Mouse (Mus musculus): ENCODE measurements around the gene Tipin. TPM values are rescaled to one million over a fixed set of nuclear protein-coding genes. Genes with fewer than 3 reads are reported as not detected.

The Tipin gene
- 88.3 and 90.3 TPM in 2 replicates for polyA plus RNA-seq (2015; fragmentation: Nextera tagmentation; extraction: Ambion mirVana)

DNA sequence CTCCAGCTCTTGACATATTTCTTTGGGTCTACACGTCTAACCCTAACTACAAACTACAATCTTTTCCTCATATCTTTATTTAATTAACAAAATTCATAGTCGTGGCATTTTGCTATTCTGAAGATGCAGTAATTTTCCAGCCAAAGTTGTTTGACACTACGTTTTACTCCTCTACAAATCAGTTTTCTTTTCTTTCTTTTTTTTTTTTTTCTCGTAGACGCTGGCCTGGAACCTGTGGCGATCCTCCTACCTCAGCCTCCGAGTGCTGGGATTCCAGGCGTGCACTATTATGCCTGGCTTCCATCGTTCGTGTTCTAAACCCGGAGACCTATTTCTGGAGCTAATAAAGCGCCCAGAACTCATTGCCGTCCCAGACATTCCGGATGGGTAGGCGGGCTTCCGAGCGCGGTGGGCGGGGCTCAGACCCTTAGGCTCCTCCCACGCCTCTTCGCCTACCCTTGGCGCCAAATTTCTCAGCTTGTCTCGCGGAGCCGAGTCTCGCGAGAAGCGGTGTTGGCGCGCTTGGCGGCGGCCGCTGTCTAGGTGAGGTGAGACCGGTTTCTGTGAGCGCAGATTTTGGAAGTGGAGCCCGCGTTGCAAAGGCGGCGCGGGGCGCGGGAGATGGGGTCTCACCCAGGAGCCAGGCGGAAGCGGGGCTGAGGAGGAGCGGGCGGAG, at the start of gene Tipin:
Gene Tipin, plus strand, starts transcription at position 477 of the 676 bp plus-strand sequence.
- H3K36me3 ChIP-seq = no peaks in the 10 kb centered on the region
- no peaks in the 10 kb centered on the region for H3K9me3 ChIP-seq
- no peaks in the 10 kb centered on the region for H3K27me3 ChIP-seq
- peak within 1 kb of the TSS; percentile 90 for H3K9ac ChIP-seq
- peak within 1 kb of the TSS; percentile 81 for H3K4me3 ChIP-seq
- peak within 1 kb of the TSS; percentile 67 for H3K4me2 ChIP-seq
- H3K27ac ChIP-seq = peak within 1 kb of the TSS; percentile 87
- H3K4me1 ChIP-seq (replicated peaks) = peaks cover 9% of the 10 kb centered on the region
- ATAC-seq (ENCODE audit: low FRiP score) = peak; percentile 96
- 3% methylated on average over 46 of the region's 46 CpGs for whole genome bisulfite sequencing

DNA sequence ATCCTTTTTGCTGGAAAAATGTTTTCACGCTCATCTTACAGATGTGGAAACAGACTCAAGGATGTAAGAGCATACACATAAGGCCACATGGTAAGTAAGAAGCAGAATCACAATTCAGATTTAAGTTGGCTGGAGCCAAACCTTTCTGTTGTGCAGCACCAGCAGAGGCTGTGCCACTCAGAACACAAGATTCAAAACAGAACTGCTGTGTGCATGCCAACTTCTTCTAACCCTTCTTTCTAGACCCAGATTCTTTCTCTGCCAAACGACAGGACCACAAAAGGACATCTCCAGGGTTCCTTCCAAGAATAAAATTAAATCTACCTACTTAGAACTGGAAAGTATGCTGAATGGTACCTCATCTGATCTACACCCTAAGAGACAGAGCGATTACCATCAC, 49.7 kb upstream of the Tipin start:
- H3K4me2 ChIP-seq = no peak overlapping the region
- peaks cover 50% of the 10 kb centered on the region for H3K4me1 ChIP-seq (replicated peaks)
- no peak for ATAC-seq (ENCODE audit: low FRiP score)
- H3K27me3 ChIP-seq = no peaks in the 10 kb centered on the region
- WGBS = 81% methylated on average over 3 of the region's 3 CpGs
- H3K9ac ChIP-seq = no peak overlapping the region
- H3K4me3 ChIP-seq = no peak overlapping the region
- H3K9me3 ChIP-seq = no peaks in the 10 kb centered on the region
- H3K36me3 ChIP-seq = no peaks in the 10 kb centered on the region
- H3K27ac ChIP-seq = peak overlapping the region; percentile 25; the same call in 1 of the 2 replicates

DNA sequence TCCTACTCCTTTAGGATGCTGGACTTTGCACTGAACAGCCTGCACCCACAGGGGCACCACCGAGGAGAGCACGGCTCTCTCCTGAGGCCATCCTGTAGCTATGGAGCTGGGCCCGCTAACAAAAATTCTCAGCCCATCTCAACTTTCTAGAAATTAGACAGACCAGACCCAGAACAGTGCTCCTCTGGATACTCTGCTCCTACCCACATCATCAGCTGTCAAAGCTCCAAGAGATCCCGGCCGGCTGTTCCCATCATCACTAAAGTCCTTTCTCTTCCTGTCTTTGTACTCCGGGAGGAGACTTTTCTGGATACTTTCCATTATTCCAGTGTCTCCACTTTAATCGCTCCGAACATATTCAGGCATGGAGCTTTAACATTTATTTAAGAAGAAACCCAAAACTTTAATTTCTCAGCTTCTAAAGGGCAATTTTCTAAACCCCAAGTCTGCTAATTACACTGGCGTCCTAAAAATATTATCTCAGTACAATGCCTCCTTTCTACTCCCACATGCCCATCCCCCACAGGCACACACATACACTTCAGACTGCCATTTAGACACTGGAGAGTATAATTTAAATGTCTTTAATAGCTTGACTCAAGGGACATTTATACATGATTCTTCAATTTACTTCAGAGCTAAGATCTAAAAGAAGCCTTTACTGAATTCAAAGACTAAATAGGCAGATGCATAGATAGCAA, 49.0 kb upstream of the Tipin start:
- Histone ChIP-seq H3K4me3 (no peak overlapping the region), H3K27me3 (no peaks in the 10 kb centered on the region), H3K9ac (no peak overlapping the region), H3K27ac (peak overlapping the region; percentile 52), H3K36me3 (no peaks in the 10 kb centered on the region), H3K4me1 (replicated peaks) (peaks cover 50% of the 10 kb centered on the region), H3K9me3 (no peaks in the 10 kb centered on the region), H3K4me2 (no peak overlapping the region)
- ATAC-seq (ENCODE audit: low FRiP score) = no peak
- 57% methylated on average over 9 of the region's 9 CpGs for WGBS

GRCm38 (mm10) chr9:64233656-64234055, 47.7 kb upstream of the Tipin start:
- Histone ChIP-seq H3K4me1 (replicated peaks) (peaks cover 50% of the 10 kb centered on the region), H3K9me3 (no peaks in the 10 kb centered on the region), H3K4me3 (no peak overlapping the region), H3K4me2 (no peak overlapping the region), H3K27ac (peak overlapping the region; percentile 58), H3K36me3 (no peaks in the 10 kb centered on the region), H3K27me3 (no peaks in the 10 kb centered on the region), H3K9ac (no peak overlapping the region)
- ATAC-seq (ENCODE audit: low FRiP score) = no peak
- WGBS = 50% methylated on average over 5 of the region's 5 CpGs

- no peak for ATAC-seq (ENCODE audit: low FRiP score)
- peaks cover 42% of the 10 kb centered on the region for H3K4me1 ChIP-seq (replicated peaks)
- no peaks in the 10 kb centered on the region for H3K36me3 ChIP-seq
- no peaks in the 10 kb centered on the region for H3K9me3 ChIP-seq
- peak within 1 kb of the TSS; percentile 58 for H3K27ac ChIP-seq
- no peak within 1 kb of the TSS for H3K4me2 ChIP-seq
- H3K4me3 ChIP-seq = no peak within 1 kb of the TSS
- H3K9ac ChIP-seq = no peak within 1 kb of the TSS
- no peaks in the 10 kb centered on the region for H3K27me3 ChIP-seq
- 93% methylated on average over 8 of the region's 8 CpGs for WGBS
These were observed 46.5 kb upstream of the Tipin start, which contains the start of gene Uchl4 for GRCm38 (mm10) chr9:64234768-64235435. TSS of gene Uchl4 (plus strand) at chr9:64235201.

DNA sequence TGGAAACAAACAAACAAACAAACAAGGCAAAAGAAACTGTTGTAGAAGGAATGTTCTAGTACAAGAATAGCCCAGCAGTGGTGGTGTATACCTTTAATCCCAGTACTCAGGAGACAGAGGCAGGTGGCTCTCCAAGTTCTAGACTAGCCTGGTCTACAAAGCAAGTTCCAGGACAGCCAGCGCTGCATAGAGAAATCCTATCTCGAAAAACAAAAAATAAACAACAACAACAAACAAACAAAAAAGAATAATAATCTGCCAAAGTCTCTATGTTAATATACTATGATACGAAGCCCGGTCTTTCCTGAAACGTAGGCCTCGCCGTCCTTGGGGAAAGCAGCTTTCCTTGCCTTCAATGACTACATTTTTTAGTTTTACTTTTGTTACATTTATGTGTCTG, 45.3 kb upstream of the Tipin start:
- ATAC-seq (ENCODE audit: low FRiP score) = no peak
- Histone ChIP-seq H3K4me3 (no peak overlapping the region), H3K27me3 (no peaks in the 10 kb centered on the region), H3K36me3 (no peaks in the 10 kb centered on the region), H3K4me1 (replicated peaks) (peaks cover 40% of the 10 kb centered on the region), H3K4me2 (no peak overlapping the region), H3K9ac (no peak overlapping the region), H3K27ac (no peak overlapping the region), H3K9me3 (no peaks in the 10 kb centered on the region)
- 99% methylated on average over 7 of the region's 7 CpGs for WGBS

DNA sequence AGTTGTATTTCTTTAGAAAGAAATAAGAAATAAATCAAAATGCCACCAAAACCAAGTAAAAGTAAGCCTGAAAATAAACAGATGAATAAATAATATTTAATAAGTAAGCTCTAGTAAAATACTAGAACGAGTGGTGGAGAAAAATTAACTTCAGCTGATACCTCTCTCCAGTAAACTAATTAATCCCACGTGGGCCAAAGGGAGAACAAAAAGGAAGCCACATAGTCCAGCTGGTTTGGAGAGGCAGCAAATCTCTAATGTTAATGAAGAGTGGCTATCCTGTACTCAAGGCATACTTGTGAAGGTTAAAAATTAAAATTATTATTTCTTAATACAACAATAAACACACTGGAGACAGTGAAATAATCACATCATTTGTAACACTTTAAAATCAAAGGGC, 41.3 kb upstream of the Tipin start:
- Histone ChIP-seq H3K4me2 (no peak overlapping the region), H3K4me3 (no peak overlapping the region), H3K9me3 (no peaks in the 10 kb centered on the region), H3K9ac (no peak overlapping the region), H3K27me3 (no peaks in the 10 kb centered on the region), H3K36me3 (no peaks in the 10 kb centered on the region), H3K27ac (no peak overlapping the region), H3K4me1 (replicated peaks) (peaks cover 10% of the 10 kb centered on the region)
- 48% methylated on average over 2 of the region's 2 CpGs for WGBS
- ATAC-seq (ENCODE audit: low FRiP score) = no peak

- Histone ChIP-seq H3K4me2 (no peak overlapping the region), H3K9ac (no peak overlapping the region), H3K4me1 (replicated peaks) (peaks cover 10% of the 10 kb centered on the region), H3K36me3 (no peaks in the 10 kb centered on the region), H3K27me3 (no peaks in the 10 kb centered on the region), H3K4me3 (no peak overlapping the region), H3K27ac (no peak overlapping the region), H3K9me3 (no peaks in the 10 kb centered on the region)
- no peak for ATAC-seq (ENCODE audit: low FRiP score)
- WGBS = 48% methylated on average over 8 of the region's 8 CpGs
These were observed 40.7 kb upstream of the Tipin start for GRCm38 (mm10) chr9:64240681-64241080.

DNA sequence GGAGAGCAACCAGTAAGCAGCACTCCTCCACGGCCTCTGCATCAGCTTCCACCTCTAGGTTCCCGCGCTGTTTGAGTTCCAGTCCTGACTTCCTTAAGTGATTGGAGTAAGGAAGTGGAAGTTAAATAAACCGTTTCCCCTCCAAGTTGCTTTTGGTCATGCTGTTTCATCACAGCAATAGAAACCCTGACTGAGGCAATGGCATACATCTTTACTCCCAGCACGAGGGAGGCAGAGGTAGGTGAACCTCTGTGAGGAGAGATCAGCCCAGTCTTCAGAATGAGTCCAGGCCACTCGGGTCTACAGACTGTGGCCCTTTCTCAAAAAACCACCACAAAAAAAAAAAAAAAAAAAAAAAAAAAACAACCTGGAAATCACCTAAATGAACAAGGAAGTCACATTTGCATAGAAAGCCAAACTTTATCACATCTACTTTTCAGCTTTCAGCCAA, 39.0 kb upstream of the Tipin start:
- Histone ChIP-seq H3K27me3 (no peaks in the 10 kb centered on the region), H3K9me3 (no peaks in the 10 kb centered on the region), H3K27ac (no peak overlapping the region), H3K4me3 (no peak overlapping the region), H3K9ac (no peak overlapping the region), H3K36me3 (no peaks in the 10 kb centered on the region), H3K4me1 (replicated peaks) (peaks cover 10% of the 10 kb centered on the region), H3K4me2 (no peak overlapping the region)
- no peak for ATAC-seq (ENCODE audit: low FRiP score)
- 79% methylated on average over 6 of the region's 6 CpGs for WGBS

DNA sequence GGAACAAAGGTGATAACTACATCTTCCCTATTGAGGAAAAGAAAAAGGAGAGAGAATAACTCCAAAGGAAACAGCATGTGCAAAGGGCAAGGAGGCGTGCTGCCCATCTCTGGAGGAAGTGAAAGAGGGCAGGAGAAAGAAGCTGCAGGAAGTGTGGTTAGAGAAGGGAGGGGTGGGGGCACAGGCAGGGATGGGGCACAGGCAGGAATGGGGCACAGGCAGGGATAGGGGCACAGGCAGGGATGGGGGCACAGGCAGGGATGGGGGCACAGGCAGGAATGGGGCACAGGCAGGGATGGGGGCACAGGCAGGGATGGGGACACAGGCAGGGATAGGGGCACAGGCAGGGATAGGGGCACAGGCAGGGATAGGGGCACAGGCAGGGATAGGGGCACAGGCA, 32.0 kb upstream of the Tipin start:
- no peak for ATAC-seq (ENCODE audit: low FRiP score)
- H3K36me3 ChIP-seq = peaks cover 3% of the 10 kb centered on the region
- H3K4me2 ChIP-seq = no peak overlapping the region
- no peak overlapping the region for H3K27ac ChIP-seq
- peaks cover 27% of the 10 kb centered on the region for H3K4me1 ChIP-seq (replicated peaks)
- no peak overlapping the region for H3K4me3 ChIP-seq
- H3K27me3 ChIP-seq = no peaks in the 10 kb centered on the region
- WGBS = 89% methylated on average over 1 of the region's 1 CpGs
- no peak overlapping the region for H3K9ac ChIP-seq
- no peaks in the 10 kb centered on the region for H3K9me3 ChIP-seq

GRCm38 (mm10) chr9:64250111-64250730, 31.2 kb upstream of the Tipin start:
- ATAC-seq (ENCODE audit: low FRiP score) = no peak
- Histone ChIP-seq H3K4me2 (no peak overlapping the region), H3K4me3 (no peak overlapping the region), H3K27ac (no peak overlapping the region), H3K9ac (no peak overlapping the region), H3K36me3 (peaks cover 3% of the 10 kb centered on the region), H3K4me1 (replicated peaks) (peaks cover 27% of the 10 kb centered on the region), H3K27me3 (no peaks in the 10 kb centered on the region), H3K9me3 (no peaks in the 10 kb centered on the region)

GRCm38 (mm10) chr9:64252591-64253020, 28.8 kb upstream of the Tipin start:
- no peaks in the 10 kb centered on the region for H3K9me3 ChIP-seq
- WGBS = under 1% methylated on average over 16 of the region's 16 CpGs
- no peaks in the 10 kb centered on the region for H3K27me3 ChIP-seq
- peak overlapping the region; percentile 91 for H3K27ac ChIP-seq
- H3K4me1 ChIP-seq (replicated peaks) = peaks cover 27% of the 10 kb centered on the region
- H3K4me3 ChIP-seq = peak overlapping the region; percentile 92
- peak overlapping the region; percentile 90 for H3K9ac ChIP-seq
- H3K4me2 ChIP-seq = peak overlapping the region; percentile 88
- peaks cover 3% of the 10 kb centered on the region for H3K36me3 ChIP-seq
- no peak for ATAC-seq (ENCODE audit: low FRiP score)

All from hindbrain, embryonic 13.5 days (tissue).